Mouse (Mus musculus): Measurements from ENCODE around the gene Lat. TPM values are rescaled to one million over a fixed set of nuclear protein-coding genes. Genes with fewer than 3 reads are reported as not detected.

Lat gene
- polyA plus RNA-seq, 1 experiment = 2.5 TPM

GRCm38 (mm10) chr7:126324791-126325190, 44.6 kb downstream of the Lat start:
- TF ChIP-seq CTCF (IDR thresholded peaks at IDR 0.05; ENCODE audit: low read depth, low read length) (no peak), POLR2A (IDR thresholded peaks at IDR 0.05; ENCODE audit: borderline replicate concordance, low read depth, low read length) (no peak)
- H3K4me1 ChIP-seq (ENCODE audit: control insufficient read depth, insufficient read depth, low read length) = no peaks in the 10 kb centered on the region
- H3K27ac ChIP-seq (ENCODE audit: insufficient read depth, low read depth, low read length) = no peak overlapping the region
- H3K4me3 ChIP-seq (ENCODE audit: insufficient read depth, low read length) = no peak overlapping the region

- Histone ChIP-seq H3K4me3 (ENCODE audit: insufficient read depth, low read length) (no peak overlapping the region), H3K4me1 (ENCODE audit: control insufficient read depth, insufficient read depth, low read length) (no peaks in the 10 kb centered on the region), H3K27ac (ENCODE audit: insufficient read depth, low read depth, low read length) (no peak overlapping the region)
- peak; percentile 52; the same call in 1 of the 2 replicates for TF ChIP-seq CTCF (IDR thresholded peaks at IDR 0.05; ENCODE audit: low read depth, low read length)
- TF ChIP-seq POLR2A (IDR thresholded peaks at IDR 0.05; ENCODE audit: borderline replicate concordance, low read depth, low read length) = no peak
Measured at GRCm38 (mm10) chr7:126323729-126324128, 45.6 kb downstream of the Lat start.

- Histone ChIP-seq H3K4me3 (ENCODE audit: insufficient read depth, low read length) (no peak overlapping the region), H3K4me1 (ENCODE audit: control insufficient read depth, insufficient read depth, low read length) (no peaks in the 10 kb centered on the region), H3K27ac (ENCODE audit: insufficient read depth, low read depth, low read length) (no peak overlapping the region)
- TF ChIP-seq POLR2A (IDR thresholded peaks at IDR 0.05; ENCODE audit: borderline replicate concordance, low read depth, low read length) (no peak), CTCF (IDR thresholded peaks at IDR 0.05; ENCODE audit: low read depth, low read length) (no peak)
Measured at GRCm38 (mm10) chr7:126314273-126314672, 55.1 kb downstream of the Lat start.

Other genes with a start within 250 kb of the Lat start
- 64.2 and 86.2 TPM in 2 replicates for gene Xpo6, start 169.1 kb downstream of the Lat start, polyA plus RNA-seq (2012; ENCODE audit: insufficient read depth, insufficient read length, missing spikeins)
- gene Sbk1, start 97.0 kb downstream of the Lat start, polyA plus RNA-seq (2012; ENCODE audit: insufficient read depth, insufficient read length, missing spikeins) = 4.8 and 6.3 TPM in 2 replicates
- gene Spns1, start 7.9 kb upstream of the Lat start, polyA plus RNA-seq (2012; ENCODE audit: insufficient read depth, insufficient read length, missing spikeins) = 41.1 and 41.8 TPM in 2 replicates
- 9.5 and 10.3 TPM in 2 replicates for gene Nfatc2ip, start 27.2 kb upstream of the Lat start, polyA plus RNA-seq (2012; ENCODE audit: insufficient read depth, insufficient read length, missing spikeins)
- gene Cd19, start 45.3 kb upstream of the Lat start, polyA plus RNA-seq (2012; ENCODE audit: insufficient read depth, insufficient read length, missing spikeins) = not detected in 2 replicates
- 25.3 and 30.6 TPM in 2 replicates for gene Rabep2, start 59.2 kb upstream of the Lat start, polyA plus RNA-seq (2012; ENCODE audit: insufficient read depth, insufficient read length, missing spikeins)
- 0.25 and 1.4 TPM in 2 replicates for gene Atp2a1, start 93.5 kb upstream of the Lat start, polyA plus RNA-seq (2012; ENCODE audit: insufficient read depth, insufficient read length, missing spikeins)
- gene Sh2b1, start 105.9 kb upstream of the Lat start, polyA plus RNA-seq (2012; ENCODE audit: insufficient read depth, insufficient read length, missing spikeins) = 26.1 and 27.6 TPM in 2 replicates
- gene Tufm, start 117.8 kb upstream of the Lat start, polyA plus RNA-seq (2012; ENCODE audit: insufficient read depth, insufficient read length, missing spikeins) = 39.7 and 41.0 TPM in 2 replicates
- gene Atxn2l, start 133.9 kb upstream of the Lat start, polyA plus RNA-seq (2012; ENCODE audit: insufficient read depth, insufficient read length, missing spikeins) = 128 and 131 TPM in 2 replicates
- 142 and 148 TPM in 2 replicates for gene Eif3c, start 196.8 kb upstream of the Lat start, polyA plus RNA-seq (2012; ENCODE audit: insufficient read depth, insufficient read length, missing spikeins)
- 83.3 and 84.3 TPM in 2 replicates for gene Apobr, start 215.4 kb upstream of the Lat start, polyA plus RNA-seq (2012; ENCODE audit: insufficient read depth, insufficient read length, missing spikeins)
- 219 and 238 TPM in 2 replicates for gene Cln3, start 216.2 kb upstream of the Lat start, polyA plus RNA-seq (2012; ENCODE audit: insufficient read depth, insufficient read length, missing spikeins)
- 2.9 and 3.3 TPM in 2 replicates for gene Il27, start 225.4 kb upstream of the Lat start, polyA plus RNA-seq (2012; ENCODE audit: insufficient read depth, insufficient read length, missing spikeins)

All from bone marrow macrophage, adult 2 months (primary cell).